Mouse (Mus musculus): ENCODE results near the gene N4bp2l2. TPM values are rescaled to one million over a fixed set of nuclear protein-coding genes. Genes with fewer than 3 reads are reported as not detected.
"Not testable (repeated sequence)": the region's sequence is repeated elsewhere in the genome, so short reads cannot be mapped to it uniquely, and the experiment has no call there.

N4bp2l2 gene
- polyA plus RNA-seq, 1 experiment from 2014 or later = 35.5 TPM

DNA sequence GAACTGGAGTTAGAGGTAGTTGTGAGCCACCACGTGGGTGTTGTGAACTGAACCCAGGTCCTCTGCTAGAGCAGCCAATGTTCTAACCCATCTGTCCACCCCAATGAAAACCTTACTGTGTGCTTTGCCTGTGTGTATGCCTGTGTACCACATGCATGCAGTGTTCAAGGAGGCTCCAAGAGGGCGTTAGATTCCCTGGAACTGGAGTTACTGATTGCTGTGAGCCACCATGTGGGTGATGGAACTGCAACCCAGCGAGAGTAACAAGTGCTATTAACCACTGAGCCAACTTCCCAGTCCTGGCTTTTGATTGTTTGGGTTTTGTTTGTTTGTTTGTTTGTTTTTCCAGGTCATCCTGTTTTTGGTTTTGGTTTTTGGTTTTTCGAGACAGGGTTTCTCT is 2.7 kb upstream of the N4bp2l2 start:
- H3K4me1 ChIP-seq = no peaks in the 10 kb centered on the region
- no peaks in the 10 kb centered on the region for H3K27me3 ChIP-seq (ENCODE audit: low read depth, poor library complexity, severe bottlenecking)
- no peak overlapping the region for H3K4me3 ChIP-seq
- H3K27ac ChIP-seq = no peak overlapping the region
- peaks cover 3% of the 10 kb centered on the region; the same call in 1 of the 2 replicates for H3K36me3 ChIP-seq
- no peaks in the 10 kb centered on the region for H3K9me3 ChIP-seq (replicated peaks)
- DNase-seq (ENCODE audit: low spot score) = no peak
- WGBS = 65% methylated on average over 4 of the region's 4 CpGs

DNA sequence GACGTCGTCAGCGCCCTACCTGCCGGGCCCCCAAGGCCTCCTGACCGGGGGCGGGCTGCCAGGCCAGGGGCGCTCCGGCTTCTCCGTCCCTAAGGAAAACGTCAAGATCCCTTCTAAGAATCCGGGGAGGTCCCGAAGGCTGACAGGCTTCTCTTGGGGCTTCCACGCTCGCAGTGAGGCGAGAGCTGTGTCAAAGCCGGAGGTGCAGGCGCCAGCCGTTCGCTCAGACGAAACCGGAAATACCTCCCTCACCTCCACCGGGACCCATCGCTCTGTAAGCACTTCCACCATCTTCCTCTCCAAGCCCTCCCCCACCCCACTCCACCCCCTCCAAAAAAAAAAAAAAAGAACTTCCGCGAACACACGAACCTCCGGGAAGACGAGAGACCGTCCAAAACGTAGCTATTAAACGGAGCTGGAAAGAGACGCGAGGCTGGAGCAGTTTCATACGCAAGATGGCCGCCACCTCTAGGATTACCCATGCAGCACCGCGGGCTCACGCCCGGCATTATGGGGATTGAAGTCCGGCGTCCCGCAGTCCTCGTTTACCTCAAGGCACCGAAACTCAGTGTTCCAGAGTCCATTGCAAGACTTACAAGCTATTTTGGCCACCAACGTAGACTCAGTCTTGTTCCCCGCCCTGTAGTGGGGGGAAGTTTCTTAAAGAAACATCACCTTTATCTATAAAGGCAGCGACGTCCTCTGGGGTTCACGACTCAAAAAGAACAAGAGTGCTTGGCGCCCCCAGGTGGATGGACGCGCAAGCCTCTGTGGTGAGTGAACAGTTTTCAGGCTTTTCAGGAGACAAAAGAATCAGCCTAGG is 640 bp downstream of the N4bp2l2 start:
- no peaks in the 10 kb centered on the region for H3K27me3 ChIP-seq (ENCODE audit: low read depth, poor library complexity, severe bottlenecking)
- peak overlapping the region; percentile 92 for H3K4me3 ChIP-seq
- H3K9me3 ChIP-seq (replicated peaks) = no peaks in the 10 kb centered on the region
- H3K27ac ChIP-seq = peak overlapping the region; percentile 95
- under 1% methylated on average over 52 of the region's 52 CpGs for WGBS
- H3K4me1 ChIP-seq = no peaks in the 10 kb centered on the region
- peaks cover 28% of the 10 kb centered on the region for H3K36me3 ChIP-seq
- peak; percentile 89 for DNase-seq (ENCODE audit: low spot score)

DNA sequence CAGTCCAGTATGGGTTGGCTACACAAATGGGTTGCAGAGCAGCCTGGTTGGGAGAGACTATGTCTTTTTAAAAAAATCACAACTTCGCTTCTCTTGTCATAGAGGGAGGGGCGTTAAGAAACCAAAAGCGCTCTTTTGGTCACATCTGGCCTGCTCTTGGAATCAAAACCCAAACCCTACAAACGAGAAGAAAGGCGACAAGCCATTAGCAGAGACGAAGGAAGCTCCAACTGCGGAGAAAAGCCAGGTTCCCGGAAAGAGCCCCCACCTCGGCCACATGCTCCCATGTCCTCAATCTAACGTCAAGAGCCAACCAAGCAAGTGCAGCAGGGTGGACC is 1.2 kb downstream of the N4bp2l2 start:
- WGBS = 1% methylated on average over 10 of the region's 10 CpGs
- Histone ChIP-seq H3K27me3 (ENCODE audit: low read depth, poor library complexity, severe bottlenecking) (no peaks in the 10 kb centered on the region), H3K36me3 (peaks cover 33% of the 10 kb centered on the region), H3K9me3 (replicated peaks) (no peaks in the 10 kb centered on the region), H3K27ac (peak overlapping the region; percentile 95), H3K4me1 (no peaks in the 10 kb centered on the region), H3K4me3 (peak overlapping the region; percentile 92)
- no peak for DNase-seq (ENCODE audit: low spot score)

DNA sequence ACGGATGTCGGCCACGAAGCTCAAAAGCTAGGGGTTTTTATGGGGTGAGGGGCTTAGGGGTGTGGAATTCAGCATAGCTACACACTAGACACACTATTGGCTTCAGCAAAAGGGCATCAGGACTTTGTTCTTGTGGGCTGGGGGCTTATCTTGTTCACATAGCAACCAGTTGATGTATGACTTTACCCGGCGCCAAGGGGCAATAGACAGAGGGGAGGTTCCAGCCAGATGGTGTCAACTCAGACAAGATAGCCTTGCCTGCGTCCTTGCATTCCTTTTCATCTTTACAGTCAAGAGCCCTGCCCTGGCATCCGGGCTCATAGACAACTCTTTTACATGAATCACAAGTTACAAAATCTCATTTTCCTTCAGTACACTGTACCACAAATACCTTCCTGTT is 2.1 kb downstream of the N4bp2l2 start:
- DNase-seq (ENCODE audit: low spot score); H3K27ac ChIP-seq; H3K4me1 ChIP-seq; H3K27me3 ChIP-seq (ENCODE audit: low read depth, poor library complexity, severe bottlenecking); H3K9me3 ChIP-seq (replicated peaks): not testable (repeated sequence)
- H3K36me3 ChIP-seq = peaks cover 40% of the 10 kb centered on the region
- H3K4me3 ChIP-seq = peak overlapping the region; percentile 92
- 68% methylated on average over 7 of the region's 7 CpGs for WGBS

- H3K4me1 ChIP-seq; H3K27ac ChIP-seq; H3K9me3 ChIP-seq (replicated peaks); H3K27me3 ChIP-seq (ENCODE audit: low read depth, poor library complexity, severe bottlenecking); H3K4me3 ChIP-seq; DNase-seq (ENCODE audit: low spot score): not testable (repeated sequence)
- H3K36me3 ChIP-seq = peaks cover 55% of the 10 kb centered on the region
- 94% methylated on average over 3 of the region's 3 CpGs for WGBS
Observed at GRCm38 (mm10) chr5:150660296-150660695, 5.7 kb downstream of the N4bp2l2 start.

GRCm38 (mm10) chr5:150659425-150659824 is 6.6 kb downstream of the N4bp2l2 start:
- H3K36me3 ChIP-seq = peaks cover 64% of the 10 kb centered on the region
- H3K27me3 ChIP-seq (ENCODE audit: low read depth, poor library complexity, severe bottlenecking) = not testable (repeated sequence)
- WGBS = 95% methylated on average over 6 of the region's 6 CpGs

DNA sequence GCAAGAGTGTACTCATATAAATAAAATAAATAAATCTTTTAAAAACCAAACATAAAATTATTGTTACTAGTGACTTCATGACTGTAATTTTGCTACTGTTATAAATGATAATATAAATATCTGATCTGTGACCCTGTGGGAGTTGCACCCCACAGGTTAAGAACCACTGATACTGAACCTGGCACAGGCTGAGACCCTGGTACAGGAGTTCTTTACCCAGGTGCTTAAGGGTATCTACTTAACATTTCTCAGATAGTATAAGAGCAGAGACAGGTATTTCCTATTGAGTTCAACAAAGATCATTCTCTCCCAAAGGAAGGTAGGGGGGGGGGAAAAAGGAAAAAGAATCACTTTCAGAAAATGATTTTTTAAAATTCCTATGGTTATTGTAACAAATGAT is 11.4 kb downstream of the N4bp2l2 start:
- no peak for DNase-seq (ENCODE audit: low spot score)
- no peak overlapping the region for H3K27ac ChIP-seq
- H3K36me3 ChIP-seq = peaks cover 54% of the 10 kb centered on the region
- H3K27me3 ChIP-seq (ENCODE audit: low read depth, poor library complexity, severe bottlenecking) = no peaks in the 10 kb centered on the region
- H3K9me3 ChIP-seq (replicated peaks) = no peaks in the 10 kb centered on the region
- no peaks in the 10 kb centered on the region for H3K4me1 ChIP-seq
- H3K4me3 ChIP-seq = no peak overlapping the region

More at GRCm38 (mm10) chr5:150659425-150659824, 6.6 kb downstream of the N4bp2l2 start:
- not testable (repeated sequence) for H3K4me1 ChIP-seq; DNase-seq (ENCODE audit: low spot score); H3K9me3 ChIP-seq (replicated peaks); H3K4me3 ChIP-seq; H3K27ac ChIP-seq

DNA sequence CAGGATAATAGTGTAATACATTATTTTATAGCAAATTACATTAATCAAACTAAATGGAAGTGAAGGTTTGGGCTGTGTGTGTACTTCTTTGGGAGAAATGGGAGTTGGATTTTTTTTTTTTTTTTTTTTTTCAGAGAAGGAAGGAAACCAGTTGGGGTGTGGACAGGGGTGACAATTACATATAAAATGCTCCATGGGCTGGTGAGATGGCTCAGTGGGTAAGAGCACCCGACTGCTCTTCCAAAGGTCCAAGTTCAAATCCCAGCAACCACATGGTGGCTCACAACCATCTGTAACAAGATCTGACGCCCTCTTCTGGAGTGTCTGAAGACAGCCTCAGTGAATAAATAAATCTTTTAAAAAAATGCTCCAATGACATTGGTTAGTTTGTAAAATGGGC is 13.4 kb downstream of the N4bp2l2 start:
- no peak overlapping the region for H3K4me3 ChIP-seq
- no peaks in the 10 kb centered on the region for H3K27me3 ChIP-seq (ENCODE audit: low read depth, poor library complexity, severe bottlenecking)
- H3K9me3 ChIP-seq (replicated peaks) = no peaks in the 10 kb centered on the region
- WGBS = 91% methylated on average over 2 of the region's 2 CpGs
- no peak overlapping the region for H3K27ac ChIP-seq
- no peaks in the 10 kb centered on the region for H3K4me1 ChIP-seq
- peaks cover 69% of the 10 kb centered on the region for H3K36me3 ChIP-seq
- DNase-seq (ENCODE audit: low spot score) = no peak

DNA sequence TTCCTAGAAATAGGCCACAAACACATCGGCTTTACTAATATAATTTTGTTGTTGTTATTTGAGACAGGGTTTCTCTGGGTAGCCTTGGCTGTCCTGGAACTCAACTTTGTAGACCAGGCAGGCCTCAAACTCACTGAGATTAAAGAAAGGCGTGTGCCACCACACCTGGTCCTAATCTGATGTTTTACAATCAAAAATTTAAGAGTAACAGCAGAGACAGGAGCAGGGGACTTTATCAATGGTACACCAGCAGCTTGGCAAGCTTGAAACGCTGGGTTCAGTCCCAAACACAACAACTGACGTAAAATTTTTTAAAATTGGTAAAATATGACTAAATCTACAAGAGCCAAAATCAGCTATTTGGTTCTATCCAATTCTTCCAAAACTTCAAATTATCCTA is 21.1 kb downstream of the N4bp2l2 start:
- Histone ChIP-seq H3K36me3 (peaks cover 92% of the 10 kb centered on the region), H3K27ac (no peak overlapping the region), H3K4me1 (no peaks in the 10 kb centered on the region), H3K9me3 (replicated peaks) (no peaks in the 10 kb centered on the region), H3K27me3 (ENCODE audit: low read depth, poor library complexity, severe bottlenecking) (no peaks in the 10 kb centered on the region), H3K4me3 (no peak overlapping the region)
- DNase-seq (ENCODE audit: low spot score) = no peak
- 94% methylated on average over 4 of the region's 4 CpGs for WGBS

GRCm38 (mm10) chr5:150643390-150643789 is 22.6 kb downstream of the N4bp2l2 start:
- not testable (repeated sequence) for H3K4me1 ChIP-seq; DNase-seq (ENCODE audit: low spot score); H3K27ac ChIP-seq; H3K4me3 ChIP-seq; H3K27me3 ChIP-seq (ENCODE audit: low read depth, poor library complexity, severe bottlenecking); H3K9me3 ChIP-seq (replicated peaks)
- WGBS = 91% methylated on average over 4 of the region's 4 CpGs
- H3K36me3 ChIP-seq = peaks cover 87% of the 10 kb centered on the region

DNA sequence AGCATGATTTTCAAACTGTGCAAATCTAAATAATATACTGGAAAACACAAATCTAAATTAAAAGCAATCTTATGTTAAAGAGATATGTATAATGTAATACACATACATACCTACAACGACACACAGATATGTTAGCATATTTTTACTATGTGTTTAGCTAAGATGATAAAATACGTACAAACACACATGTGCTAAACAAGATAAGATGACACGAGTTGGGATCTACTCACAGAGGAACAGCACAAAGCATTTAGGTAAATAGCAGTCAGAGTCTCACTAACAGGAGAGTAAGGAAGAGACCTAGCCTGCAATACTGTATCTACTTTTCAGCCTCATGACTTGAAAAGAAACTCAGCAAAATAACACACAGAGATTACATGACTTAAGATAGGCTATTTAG is 24.5 kb downstream of the N4bp2l2 start:
- Histone ChIP-seq H3K9me3 (replicated peaks) (no peaks in the 10 kb centered on the region), H3K36me3 (peaks cover 86% of the 10 kb centered on the region), H3K27ac (no peak overlapping the region), H3K4me1 (no peaks in the 10 kb centered on the region), H3K4me3 (no peak overlapping the region), H3K27me3 (ENCODE audit: low read depth, poor library complexity, severe bottlenecking) (no peaks in the 10 kb centered on the region)
- no peak for DNase-seq (ENCODE audit: low spot score)
- WGBS = 93% methylated on average over 3 of the region's 3 CpGs

GRCm38 (mm10) chr5:150629692-150630091 is 36.3 kb downstream of the N4bp2l2 start:
- no peak overlapping the region for H3K27ac ChIP-seq
- H3K27me3 ChIP-seq (ENCODE audit: low read depth, poor library complexity, severe bottlenecking) = no peaks in the 10 kb centered on the region
- H3K4me1 ChIP-seq = no peaks in the 10 kb centered on the region
- DNase-seq (ENCODE audit: low spot score) = no peak
- peaks cover 23% of the 10 kb centered on the region for H3K36me3 ChIP-seq
- H3K4me3 ChIP-seq = no peak overlapping the region
- H3K9me3 ChIP-seq (replicated peaks) = no peaks in the 10 kb centered on the region
- 92% methylated on average over 2 of the region's 2 CpGs for WGBS

GRCm38 (mm10) chr5:150629272-150629671 is 36.7 kb downstream of the N4bp2l2 start:
- H3K4me1 ChIP-seq = no peaks in the 10 kb centered on the region
- no peaks in the 10 kb centered on the region for H3K27me3 ChIP-seq (ENCODE audit: low read depth, poor library complexity, severe bottlenecking)
- H3K27ac ChIP-seq = no peak overlapping the region
- DNase-seq (ENCODE audit: low spot score) = no peak
- H3K36me3 ChIP-seq = peaks cover 19% of the 10 kb centered on the region
- H3K9me3 ChIP-seq (replicated peaks) = no peaks in the 10 kb centered on the region
- 98% methylated on average over 1 of the region's 1 CpGs for WGBS
- no peak overlapping the region for H3K4me3 ChIP-seq

GRCm38 (mm10) chr5:150625528-150625927 is 40.5 kb downstream of the N4bp2l2 start:
- Histone ChIP-seq H3K36me3 (no peaks in the 10 kb centered on the region; the same call in 1 of the 2 replicates), H3K27ac (no peak overlapping the region), H3K27me3 (ENCODE audit: low read depth, poor library complexity, severe bottlenecking) (no peaks in the 10 kb centered on the region), H3K9me3 (replicated peaks) (no peaks in the 10 kb centered on the region), H3K4me1 (no peaks in the 10 kb centered on the region), H3K4me3 (no peak overlapping the region)
- no peak for DNase-seq (ENCODE audit: low spot score)
- WGBS = 92% methylated on average over 7 of the region's 7 CpGs
